Mouse (Mus musculus) cerebellum, adult 2 months (tissue): ENCODE results near the gene Fcgr4.

ENCODE experiments used
- CTCF ChIP-seq: fragments of 200-500 bp; IDR thresholded peaks from 2 replicates; pipeline ENCODE4 v1.5.1; 2011; ENCODE audit warnings: low read depth, mild to moderate bottlenecking, control low read depth, low read length, moderate library complexity, borderline replicate concordance; ENCODE audit not compliant: insufficient read depth
- POLR2A ChIP-seq: fragments of 200-500 bp; IDR thresholded peaks from 2 replicates; pipeline ENCODE4 v1.6.1; 2011; ENCODE audit warnings: low read length, control low read depth, borderline replicate concordance; ENCODE audit not compliant: insufficient read depth

GRCm38 (mm10) chr1:171059203-171059602, 40.5 kb downstream of the Fcgr4 start:
- TF ChIP-seq POLR2A (no peak), CTCF (no peak)
